Mouse (Mus musculus) intestine, postnatal 0 days (tissue): ENCODE measurements around the gene Kcnh1. TPM values are rescaled to one million over a fixed set of nuclear protein-coding genes. Genes with fewer than 3 reads are reported as not detected.

Experiments used
- ATAC-seq: fragments of 200-750 bp; cut with Nextera tagmentation; 2 replicates; pipeline ENCODE4 v1.8.0; 2017; ENCODE audit warnings: mild to moderate bottlenecking, moderate TSS enrichment, moderate library complexity
- H3K27ac ChIP-seq: fragments of 300-500 bp; sonication (generic); 2 replicates; pipeline ENCODE4 v1.5.1; 2014; ENCODE audit warnings: mild to moderate bottlenecking, low read depth, low read length, moderate library complexity
- H3K27me3 ChIP-seq: fragments of 300-500 bp; sonication (generic); replicated peaks from 2 replicates; pipeline ENCODE4 v1.6.1; 2014; ENCODE audit warnings: low read length, mixed read lengths; ENCODE audit not compliant: control insufficient read depth, insufficient read depth
- H3K36me3 ChIP-seq: fragments of 300-500 bp; sonication (generic); 2 replicates; pipeline ENCODE4 v1.6.1; 2014; ENCODE audit warnings: mild to moderate bottlenecking, moderate library complexity; ENCODE audit not compliant: control insufficient read depth, insufficient read depth
- H3K4me1 ChIP-seq: fragments of 300-500 bp; sonication (generic); replicated peaks from 2 replicates; pipeline ENCODE4 v1.6.1; 2014; ENCODE audit warnings: antibody characterized with exemption, low read length, mixed read lengths; ENCODE audit not compliant: control insufficient read depth, insufficient read depth
- H3K4me2 ChIP-seq: fragments of 300-500 bp; sonication (generic); replicated peaks from 2 replicates; pipeline ENCODE4 v1.6.1; 2014; ENCODE audit warnings: low read depth, mild to moderate bottlenecking, moderate library complexity
- H3K4me3 ChIP-seq: fragments of 300-500 bp; sonication (generic); 2 replicates; pipeline ENCODE4 v1.5.1; 2014; ENCODE audit warnings: low read depth, low read length
- H3K9ac ChIP-seq: fragments of 300-500 bp; sonication (generic); 2 replicates; pipeline ENCODE4 v1.6.1; 2014; ENCODE audit warnings: mild to moderate bottlenecking, low read depth, low read length
- H3K9me3 ChIP-seq: fragments of 300-500 bp; sonication (generic); 2 replicates; pipeline ENCODE4 v1.6.1; 2016; ENCODE audit warnings: mixed run types; ENCODE audit not compliant: control insufficient read depth
- CTCF ChIP-seq: sonication (generic); IDR thresholded peaks from 2 replicates; pipeline ENCODE4 v1.5.1; 2016; ENCODE audit warnings: low read depth, mild to moderate bottlenecking, control low read depth, antibody characterized with exemption, moderate library complexity
- WGBS: fragments of 180-500 bp; shearing (Covaris S2); extraction: QIAGEN DNeasy Blood & Tissue Kit; methylation state at CpG from one replicate; pipeline ENCODE4 v1.1.7; 2014; 5-methylcytosine and 5-hydroxymethylcytosine counted together
- polyA plus RNA-seq: library from polyadenylated mRNA; unstranded; fragments of >200 nt; fragmentation: Nextera tagmentation; extraction: Ambion mirVana; gene quantifications from 2 replicates; pipeline ENCODE4 v1.2.1, GENCODE M21; 2015

Gene Kcnh1
- polyA plus RNA-seq, result 0.65 and 0.69 TPM in 2 replicates

DNA sequence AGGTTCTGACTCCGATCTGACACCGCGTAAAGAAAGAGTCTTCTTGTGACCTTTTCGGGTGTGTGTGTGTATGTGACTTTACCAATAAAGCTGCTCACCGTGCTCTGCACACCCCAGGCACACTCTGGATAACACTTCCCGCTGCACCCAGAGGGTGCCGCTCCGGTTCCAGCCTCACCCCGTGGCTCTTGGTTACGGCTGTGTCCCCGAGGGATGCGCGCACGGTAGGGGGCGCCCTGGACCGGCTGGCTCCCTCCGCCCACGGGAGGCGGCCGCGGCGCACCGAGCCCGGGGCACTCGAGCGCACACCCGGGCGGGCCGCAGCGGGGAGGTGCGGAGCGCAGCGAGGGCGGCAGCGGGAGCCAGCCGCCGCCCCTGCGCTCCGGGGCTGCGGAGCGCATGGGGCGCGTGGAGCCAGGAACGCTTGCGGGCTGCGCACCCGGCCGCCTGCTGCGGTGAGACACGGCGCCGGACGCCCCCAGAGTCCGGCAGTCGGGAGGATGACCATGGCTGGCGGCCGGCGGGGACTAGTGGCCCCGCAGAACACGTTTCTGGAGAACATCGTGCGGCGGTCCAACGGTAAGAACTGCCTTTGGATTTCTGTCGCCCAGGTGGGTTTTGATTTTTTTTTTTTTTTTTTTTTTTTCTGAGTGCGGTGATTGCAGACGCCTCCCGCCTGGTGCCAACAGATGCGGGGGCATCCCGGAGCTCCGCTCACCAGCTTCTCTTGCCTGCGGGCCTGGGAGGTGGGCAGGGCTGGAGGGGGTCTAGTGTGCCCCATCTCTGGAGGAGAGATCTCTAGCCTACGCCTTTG, at the start of gene Kcnh1:
Kcnh1 (plus strand) TSS at position 267 of the 814 bp plus-strand sequence.
- H3K4me3 ChIP-seq, result peak within 1 kb of the TSS; percentile 47

DNA sequence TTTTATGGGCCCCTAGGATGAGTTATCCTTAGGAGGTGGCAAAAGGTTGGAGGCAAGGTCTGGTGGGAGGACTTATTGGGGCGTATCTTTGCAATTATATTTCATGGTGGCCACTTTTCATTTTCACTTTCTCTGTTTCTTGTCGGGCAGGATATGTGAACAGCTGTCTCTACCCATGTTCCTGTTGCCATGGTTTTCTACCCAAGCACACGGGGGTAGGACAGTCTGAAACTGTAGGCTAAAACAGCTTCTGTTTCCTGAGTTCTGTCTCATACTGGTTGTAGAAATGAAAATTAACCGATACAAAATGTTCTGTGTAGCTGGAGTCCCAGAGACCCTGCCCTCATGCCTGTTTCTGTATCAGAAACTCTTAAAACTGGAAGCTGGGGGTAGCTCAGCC, 39.4 kb upstream of the Kcnh1 start:
- no peaks in the 10 kb centered on the region for H3K27me3 ChIP-seq
- no peak for TF ChIP-seq CTCF
- H3K4me2 ChIP-seq, result no peak overlapping the region
- H3K4me1 ChIP-seq, result no peaks in the 10 kb centered on the region
- H3K36me3 ChIP-seq, result no peaks in the 10 kb centered on the region
- WGBS, result 84% methylated on average over 4 of the region's 4 CpGs
- H3K27ac ChIP-seq, result no peak overlapping the region
- no peaks in the 10 kb centered on the region for H3K9me3 ChIP-seq
- ATAC-seq, result no peak
- no peak overlapping the region for H3K9ac ChIP-seq
- no peak overlapping the region for H3K4me3 ChIP-seq

More for the DNA sequence above, at the start of gene Kcnh1:
- peak; percentile 90 for ATAC-seq
- Histone ChIP-seq H3K4me1 (no peaks in the 10 kb centered on the region), H3K9ac (peak within 1 kb of the TSS; percentile 40; the same call in 1 of the 2 replicates), H3K9me3 (no peaks in the 10 kb centered on the region), H3K36me3 (no peaks in the 10 kb centered on the region), H3K27ac (no peak within 1 kb of the TSS; the same call in 1 of the 2 replicates), H3K27me3 (peaks cover 12% of the 10 kb centered on the region; the same call in 1 of the 2 replicates), H3K4me2 (peak within 1 kb of the TSS; percentile 93)
- under 1% methylated on average over 73 of the region's 73 CpGs for WGBS
- peak; percentile 98 for TF ChIP-seq CTCF

DNA sequence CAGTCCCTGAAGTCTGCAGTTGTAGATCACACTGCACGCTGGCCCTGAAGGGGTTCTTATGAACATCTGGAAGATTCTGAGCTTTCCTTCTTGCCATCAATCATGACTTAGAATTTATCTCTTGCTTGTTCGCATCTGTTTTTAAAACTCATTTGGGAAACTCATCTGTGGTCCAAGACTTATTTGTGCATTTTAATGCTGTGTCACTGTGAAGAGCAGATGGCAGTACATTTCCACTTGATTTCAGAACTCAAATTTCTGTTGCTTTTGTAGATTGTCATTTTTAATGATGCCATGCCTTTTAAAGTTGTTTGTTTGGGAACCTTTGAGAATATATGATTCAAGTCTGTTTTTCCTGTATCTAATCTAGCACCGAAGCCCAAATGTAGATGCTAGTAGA, 19.1 kb upstream of the Kcnh1 start:
- Histone ChIP-seq H3K27me3 (no peaks in the 10 kb centered on the region), H3K9ac (no peak overlapping the region), H3K4me2 (no peak overlapping the region), H3K4me1 (no peaks in the 10 kb centered on the region), H3K27ac (no peak overlapping the region), H3K4me3 (no peak overlapping the region), H3K9me3 (no peaks in the 10 kb centered on the region), H3K36me3 (no peaks in the 10 kb centered on the region)
- ATAC-seq, result no peak
- WGBS, result 80% methylated on average over 3 of the region's 3 CpGs
- TF ChIP-seq CTCF, result no peak

DNA sequence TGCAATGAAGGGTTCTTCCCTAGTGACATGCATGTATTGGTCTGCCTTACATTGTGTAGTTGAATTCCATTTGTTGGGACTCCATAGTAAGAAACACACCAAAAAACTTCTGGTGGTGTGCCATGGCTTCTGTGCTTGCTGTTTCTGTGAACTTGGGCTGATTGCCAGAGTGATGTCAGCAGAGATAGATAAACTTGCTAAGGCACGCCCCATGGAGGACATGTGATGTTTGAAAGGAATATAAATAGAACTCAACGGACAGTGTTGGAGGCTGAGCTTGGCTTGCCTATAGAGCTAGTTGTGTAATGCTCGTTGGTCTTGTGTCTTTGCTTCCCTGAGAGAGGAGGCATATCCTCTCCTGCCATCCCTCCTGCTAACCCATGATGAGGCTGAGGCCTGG, 10.7 kb upstream of the Kcnh1 start:
- no peak for TF ChIP-seq CTCF
- Histone ChIP-seq H3K9me3 (no peaks in the 10 kb centered on the region), H3K9ac (no peak overlapping the region), H3K27me3 (no peaks in the 10 kb centered on the region), H3K4me3 (no peak overlapping the region), H3K36me3 (no peaks in the 10 kb centered on the region), H3K4me2 (no peak overlapping the region), H3K27ac (no peak overlapping the region), H3K4me1 (no peaks in the 10 kb centered on the region)
- WGBS, result 27% methylated on average over 3 of the region's 3 CpGs
- 0 out of 2 replicates have a peak, but pooled peaks have one; percentile 38 for ATAC-seq

DNA sequence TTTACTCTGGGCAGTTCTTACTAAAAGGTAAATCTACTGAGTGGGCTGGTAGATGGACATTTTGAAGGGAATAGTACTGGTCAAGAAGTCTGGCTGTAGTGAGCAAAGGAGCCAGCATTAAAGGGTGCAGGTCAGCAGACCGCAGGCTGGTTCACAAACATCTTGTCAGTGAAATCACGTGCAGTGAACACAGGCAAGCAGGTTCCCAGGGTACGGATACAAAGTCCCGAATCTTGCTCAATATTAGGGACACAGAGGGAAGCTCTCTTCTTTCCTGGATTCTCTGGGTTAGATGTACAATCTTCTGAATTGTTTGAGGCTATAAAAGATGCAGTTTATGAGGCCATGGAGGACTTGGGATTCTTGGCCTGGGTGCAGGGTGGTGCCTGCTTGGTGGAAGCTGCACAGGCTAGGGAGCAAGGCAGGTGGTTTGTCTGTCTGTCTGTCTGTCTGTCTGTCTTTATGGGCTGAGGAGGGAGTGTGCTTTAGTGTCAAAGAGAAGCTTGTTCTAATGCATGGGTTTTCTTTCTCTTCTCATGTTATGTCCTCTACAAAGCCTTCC, 8.8 kb upstream of the Kcnh1 start:
- peak; percentile 83 for ATAC-seq
- Histone ChIP-seq H3K27me3 (no peaks in the 10 kb centered on the region), H3K27ac (no peak overlapping the region), H3K9ac (no peak overlapping the region), H3K9me3 (no peaks in the 10 kb centered on the region), H3K4me3 (no peak overlapping the region), H3K4me2 (no peak overlapping the region), H3K4me1 (no peaks in the 10 kb centered on the region), H3K36me3 (no peaks in the 10 kb centered on the region)
- TF ChIP-seq CTCF, result no peak
- WGBS, result 62% methylated on average over 4 of the region's 4 CpGs

DNA sequence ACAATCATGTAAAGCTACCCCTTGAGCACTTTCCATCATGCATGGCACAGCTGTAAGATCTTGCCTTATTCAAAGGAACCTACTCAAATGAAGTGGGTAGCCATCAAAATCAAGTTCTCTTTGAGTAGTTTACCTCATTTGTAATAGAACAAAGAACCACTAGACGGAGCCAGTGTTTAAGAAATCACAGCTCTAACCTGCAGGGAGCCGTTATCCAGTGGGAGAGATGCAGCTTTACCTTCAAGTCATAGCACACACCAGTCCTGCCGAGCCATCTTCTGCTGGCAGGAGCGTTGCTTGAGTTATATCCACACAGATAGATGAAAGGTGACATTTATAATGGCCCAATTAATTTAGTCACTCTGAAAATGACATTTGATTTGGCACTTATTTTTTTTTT, 1.5 kb upstream of the Kcnh1 start:
- no peaks in the 10 kb centered on the region for H3K4me1 ChIP-seq
- no peak overlapping the region for H3K4me2 ChIP-seq
- peaks cover 12% of the 10 kb centered on the region; the same call in 1 of the 2 replicates for H3K27me3 ChIP-seq
- WGBS, result 6% methylated on average over 4 of the region's 4 CpGs
- no peak overlapping the region for H3K4me3 ChIP-seq
- TF ChIP-seq CTCF, result peak; percentile 91
- H3K9me3 ChIP-seq, result no peaks in the 10 kb centered on the region
- no peak overlapping the region for H3K27ac ChIP-seq
- H3K36me3 ChIP-seq, result no peaks in the 10 kb centered on the region
- no peak overlapping the region for H3K9ac ChIP-seq
- ATAC-seq, result no peak
